Mouse (Mus musculus) hindbrain, postnatal 0 days (tissue): ENCODE results near the gene Clint1. TPM values are rescaled to one million over a fixed set of nuclear protein-coding genes. Genes with fewer than 3 reads are reported as not detected.
A peak's percentile ranks its signal among the peaks of the same experiment; 100 is the strongest.

Source experiments
- ATAC-seq: fragments of 200-750 bp; cut with Nextera tagmentation; 2 replicates; pipeline ENCODE4 v1.8.0; 2017; ENCODE audit warnings: mild to moderate bottlenecking, moderate TSS enrichment, moderate library complexity
- DNase-seq: peaks from one replicate; pipeline ENCODE4 v3.0.0-alpha.2; 2015; ENCODE audit warnings: low spot score
- H3K27ac ChIP-seq: fragments of 300-500 bp; sonication (generic); 2 replicates; pipeline ENCODE4 v1.5.1; 2014; ENCODE audit warnings: mild to moderate bottlenecking
- H3K27me3 ChIP-seq: fragments of 300-500 bp; sonication (generic); 2 replicates; pipeline ENCODE4 v1.6.1; 2014; ENCODE audit warnings: low read length, mixed read lengths; ENCODE audit not compliant: insufficient read depth
- H3K36me3 ChIP-seq: fragments of 300-500 bp; sonication (generic); 2 replicates; pipeline ENCODE4 v1.6.1; 2014; ENCODE audit warnings: low read length, mixed read lengths; ENCODE audit not compliant: insufficient read depth
- H3K4me1 ChIP-seq: fragments of 300-500 bp; sonication (generic); 2 replicates; pipeline ENCODE4 v1.6.1; 2014; ENCODE audit warnings: antibody characterized with exemption, low read length, mixed read lengths; ENCODE audit not compliant: insufficient read depth
- H3K4me2 ChIP-seq: fragments of 300-500 bp; sonication (generic); 2 replicates; pipeline ENCODE4 v1.6.1; 2014; ENCODE audit warnings: low read depth, mild to moderate bottlenecking, low read length, moderate library complexity, mixed read lengths
- H3K4me3 ChIP-seq: fragments of 300-500 bp; sonication (generic); 2 replicates; pipeline ENCODE4 v1.5.1; 2014; ENCODE audit warnings: low read length
- H3K9ac ChIP-seq: fragments of 300-500 bp; sonication (generic); replicated peaks from 2 replicates; pipeline ENCODE4 v1.6.1; 2014; ENCODE audit warnings: mild to moderate bottlenecking, low read length, moderate library complexity, mixed read lengths
- H3K9me3 ChIP-seq: fragments of 300-500 bp; sonication (generic); 2 replicates; pipeline ENCODE4 v1.6.1; 2016; ENCODE audit warnings: low read length, mixed read lengths
- CTCF ChIP-seq: IDR thresholded peaks from 2 replicates; pipeline ENCODE4 v1.5.1; 2016; ENCODE audit warnings: antibody characterized with exemption, control low read depth, low read depth
- WGBS: fragments of 180-500 bp; shearing (Covaris S2); extraction: QIAGEN DNeasy Blood & Tissue Kit; methylation state at CpG from one replicate; pipeline ENCODE4 v1.1.7; 2014; 5-methylcytosine and 5-hydroxymethylcytosine counted together
- polyA plus RNA-seq: library from polyadenylated mRNA; unstranded; fragments of >200 nt; fragmentation: Nextera tagmentation; extraction: Ambion mirVana; gene quantifications from 2 replicates; pipeline ENCODE4 v1.2.1, GENCODE M21; 2015
- total RNA-seq: library from RNA; depleted of rRNA; stranded (reverse); fragments of >200 nt; gene quantifications from 2 replicates; pipeline ENCODE4 v1.2.3, GENCODE M21; 2014

Clint1 gene
- total and polyA plus RNA-seq, 2 experiments from 2014 or later = 30.4 to 31.0 TPM

GRCm38 (mm10) chr11:45932771-45933170, 80.9 kb downstream of the Clint1 start:
- Histone ChIP-seq H3K4me3 (no peak overlapping the region), H3K4me2 (no peak overlapping the region), H3K36me3 (peaks cover 37% of the 10 kb centered on the region), H3K9ac (no peak overlapping the region), H3K4me1 (no peaks in the 10 kb centered on the region), H3K27ac (no peak overlapping the region), H3K9me3 (no peaks in the 10 kb centered on the region), H3K27me3 (no peaks in the 10 kb centered on the region)
- TF ChIP-seq CTCF = no peak
- no peak for DNase-seq
- 0 out of 2 replicates have a peak, but pooled peaks have one; percentile 13 for ATAC-seq
- WGBS = 94% methylated on average over 10 of the region's 10 CpGs

GRCm38 (mm10) chr11:45937478-45937877, 85.6 kb downstream of the Clint1 start:
- Histone ChIP-seq H3K4me3 (no peak overlapping the region), H3K9ac (no peak overlapping the region), H3K27ac (no peak overlapping the region), H3K36me3 (peaks cover 28% of the 10 kb centered on the region), H3K27me3 (no peaks in the 10 kb centered on the region), H3K4me2 (no peak overlapping the region), H3K4me1 (no peaks in the 10 kb centered on the region), H3K9me3 (no peaks in the 10 kb centered on the region)
- ATAC-seq (no peak), DNase-seq (no peak)
- TF ChIP-seq CTCF = no peak
- WGBS = 92% methylated on average over 8 of the region's 8 CpGs

- TF ChIP-seq CTCF = no peak
- H3K9me3 ChIP-seq = no peaks in the 10 kb centered on the region
- no peak overlapping the region for H3K4me3 ChIP-seq
- no peak overlapping the region for H3K27ac ChIP-seq
- 87% methylated on average over 8 of the region's 8 CpGs for WGBS
- H3K9ac ChIP-seq = no peak overlapping the region
- H3K36me3 ChIP-seq = peaks cover 15% of the 10 kb centered on the region
- no peak overlapping the region for H3K4me2 ChIP-seq
- 0 out of 2 replicates have a peak, but pooled peaks cover 6% of the 10 kb centered on the region for H3K4me1 ChIP-seq
- ATAC-seq (no peak), DNase-seq (no peak)
- no peaks in the 10 kb centered on the region for H3K27me3 ChIP-seq
These were observed 87.1 kb downstream of the Clint1 start for GRCm38 (mm10) chr11:45938917-45939316.

GRCm38 (mm10) chr11:45942281-45942680, 90.4 kb downstream of the Clint1 start:
- H3K9ac ChIP-seq = no peak overlapping the region
- DNase-seq (no peak), ATAC-seq (no peak)
- H3K4me2 ChIP-seq = peak overlapping the region; percentile 83; the same call in 1 of the 2 replicates
- WGBS = 89% methylated on average over 7 of the region's 7 CpGs
- H3K4me1 ChIP-seq = 0 out of 2 replicates have a peak, but pooled peaks cover 6% of the 10 kb centered on the region
- H3K36me3 ChIP-seq = no peaks in the 10 kb centered on the region
- H3K27ac ChIP-seq = no peak overlapping the region
- no peaks in the 10 kb centered on the region for H3K9me3 ChIP-seq
- no peaks in the 10 kb centered on the region for H3K27me3 ChIP-seq
- no peak for TF ChIP-seq CTCF
- H3K4me3 ChIP-seq = no peak overlapping the region

- ATAC-seq = no peak
- peak; percentile 51 for DNase-seq
- Histone ChIP-seq H3K9ac (peak overlapping the region; percentile 84; the same call in 1 of the 2 replicates), H3K4me2 (peak overlapping the region; percentile 83), H3K27me3 (no peaks in the 10 kb centered on the region), H3K27ac (peak overlapping the region; percentile 61), H3K4me3 (peak overlapping the region; percentile 93), H3K4me1 (0 out of 2 replicates have a peak, but pooled peaks cover 6% of the 10 kb centered on the region), H3K9me3 (no peaks in the 10 kb centered on the region), H3K36me3 (no peaks in the 10 kb centered on the region)
- TF ChIP-seq CTCF = no peak
- WGBS = 29% methylated on average over 7 of the region's 7 CpGs
These were observed 91.4 kb downstream of the Clint1 start for GRCm38 (mm10) chr11:45943108-45943705.

GRCm38 (mm10) chr11:45943891-45944642, 92.2 kb downstream of the Clint1 start:
- Histone ChIP-seq H3K27me3 (no peaks in the 10 kb centered on the region), H3K4me2 (peak overlapping the region; percentile 83), H3K36me3 (no peaks in the 10 kb centered on the region), H3K4me1 (0 out of 2 replicates have a peak, but pooled peaks cover 6% of the 10 kb centered on the region), H3K4me3 (peak overlapping the region; percentile 93), H3K9me3 (no peaks in the 10 kb centered on the region), H3K9ac (peak overlapping the region; percentile 84), H3K27ac (peak overlapping the region; percentile 61)
- under 1% methylated on average over 49 of the region's 49 CpGs for WGBS
- ATAC-seq (peak; percentile 52), DNase-seq (peak; percentile 22)
- TF ChIP-seq CTCF = no peak
